Mouse (Mus musculus) stomach, postnatal 0 days (tissue): ENCODE results near the gene Prkar1a.

ENCODE experiments used
- CTCF ChIP-seq: IDR thresholded peaks from 2 replicates; pipeline ENCODE4 v1.5.1; 2016; ENCODE audit warnings: antibody characterized with exemption, low read depth, mild to moderate bottlenecking, moderate library complexity
- EP300 ChIP-seq: optimal IDR thresholded peaks from 2 replicates; pipeline ENCODE3; 2016; ENCODE audit warnings: antibody characterized with exemption

GRCm38 (mm10) chr11:109672881-109673739 is 23.9 kb downstream of the Prkar1a start:
- TF ChIP-seq CTCF (no peak), EP300 (no peak)
